Mouse (Mus musculus): ENCODE measurements around the gene Esx1. TPM values are rescaled to one million over a fixed set of nuclear protein-coding genes. Genes with fewer than 3 reads are reported as not detected.

Gene Esx1
- polyA plus RNA-seq, 1 experiment from 2014 or later, result not detected

GRCm38 (mm10) chrX:137119675-137120423 is 2.0 kb downstream of the Esx1 start:
- Histone ChIP-seq H3K4me1 (no peaks in the 10 kb centered on the region), H3K27me3 (peaks cover 64% of the 10 kb centered on the region), H3K9ac (no peak overlapping the region), H3K36me3 (no peaks in the 10 kb centered on the region), H3K4me3 (no peak overlapping the region), H3K27ac (no peak overlapping the region), H3K4me2 (replicated peaks) (no peak overlapping the region; the same call in 1 of the 2 replicates), H3K9me3 (no peaks in the 10 kb centered on the region)
- no peak for ATAC-seq (ENCODE audit: insufficient number of reproducible peaks, insufficient read depth, low FRiP score, low TSS enrichment)
- WGBS, result 25% methylated on average over 51 of the region's 52 CpGs

DNA sequence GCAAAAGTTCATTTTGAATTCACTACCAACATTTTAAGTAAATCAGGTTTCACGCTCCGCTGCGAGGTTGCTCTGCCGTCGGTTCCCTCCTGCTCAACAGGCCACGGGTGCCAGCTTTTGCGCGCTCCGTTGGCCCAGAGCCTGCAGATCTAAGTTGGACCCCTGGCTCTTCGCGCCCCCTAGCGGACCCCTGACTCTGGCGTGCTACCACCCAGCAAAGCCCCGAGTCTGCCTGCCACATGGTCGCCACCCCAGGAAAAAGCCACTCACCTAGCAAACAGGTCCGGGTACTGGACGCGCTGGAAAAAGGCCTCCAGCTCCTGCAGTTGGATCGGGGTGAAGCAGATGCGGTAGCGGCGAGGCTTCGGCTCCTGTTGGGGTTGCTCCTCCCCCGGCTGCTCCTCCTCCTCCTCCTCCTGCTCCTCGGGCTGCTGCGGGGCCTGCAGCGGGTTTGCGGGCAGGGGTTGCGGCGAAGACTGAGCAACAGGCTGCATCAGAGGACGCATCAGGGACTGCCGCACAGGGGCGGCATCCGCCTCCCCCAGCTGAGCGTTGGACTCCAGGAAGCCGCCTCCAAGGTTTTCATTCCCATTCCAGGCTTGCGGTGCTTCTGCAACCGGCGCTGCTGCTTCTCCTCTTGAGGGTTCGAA is 3.7 kb downstream of the Esx1 start:
- Histone ChIP-seq H3K4me3 (peak overlapping the region; percentile 10; the same call in 1 of the 2 replicates), H3K4me1 (no peaks in the 10 kb centered on the region), H3K36me3 (no peaks in the 10 kb centered on the region), H3K27me3 (peaks cover 65% of the 10 kb centered on the region), H3K4me2 (replicated peaks) (peak overlapping the region; percentile 32), H3K27ac (no peak overlapping the region), H3K9ac (no peak overlapping the region), H3K9me3 (no peaks in the 10 kb centered on the region)
- 26% methylated on average over 40 of the region's 40 CpGs for WGBS
- no peak for ATAC-seq (ENCODE audit: insufficient number of reproducible peaks, insufficient read depth, low FRiP score, low TSS enrichment)

GRCm38 (mm10) chrX:137106498-137106897 is 15.4 kb downstream of the Esx1 start:
- H3K9ac ChIP-seq, result no peak overlapping the region
- no peak for ATAC-seq (ENCODE audit: insufficient number of reproducible peaks, insufficient read depth, low FRiP score, low TSS enrichment)
- peaks cover 34% of the 10 kb centered on the region for H3K27me3 ChIP-seq
- H3K4me1 ChIP-seq, result no peaks in the 10 kb centered on the region
- no peak overlapping the region for H3K4me3 ChIP-seq
- H3K4me2 ChIP-seq (replicated peaks), result no peak overlapping the region
- WGBS, result 19% methylated on average over 12 of the region's 13 CpGs
- H3K9me3 ChIP-seq, result no peaks in the 10 kb centered on the region
- no peak overlapping the region for H3K27ac ChIP-seq
- no peaks in the 10 kb centered on the region for H3K36me3 ChIP-seq

DNA sequence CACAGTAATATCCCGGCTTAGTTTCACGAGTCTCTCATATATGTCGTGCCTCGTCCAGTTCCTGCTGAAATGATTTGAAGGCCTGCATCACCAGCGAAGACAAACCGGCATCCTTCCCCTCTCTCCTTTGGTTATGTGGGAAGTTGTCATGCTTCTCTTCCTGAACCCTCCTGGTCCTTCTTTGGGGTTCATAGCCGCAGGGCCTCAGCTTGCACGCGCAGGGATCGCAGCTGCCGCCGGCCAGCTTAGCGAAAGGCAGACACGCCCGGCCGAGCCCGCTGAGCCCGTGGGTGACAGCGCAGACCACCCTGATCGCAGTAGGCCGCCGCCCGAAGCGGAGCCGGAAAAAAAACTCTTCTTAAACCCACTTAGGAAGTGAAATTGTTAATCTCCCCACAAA is 17.4 kb downstream of the Esx1 start:
- Histone ChIP-seq H3K4me2 (replicated peaks) (no peak overlapping the region), H3K9me3 (no peaks in the 10 kb centered on the region), H3K36me3 (no peaks in the 10 kb centered on the region), H3K4me3 (no peak overlapping the region), H3K27me3 (peaks cover 46% of the 10 kb centered on the region), H3K27ac (no peak overlapping the region), H3K9ac (no peak overlapping the region), H3K4me1 (no peaks in the 10 kb centered on the region)
- no peak for ATAC-seq (ENCODE audit: insufficient number of reproducible peaks, insufficient read depth, low FRiP score, low TSS enrichment)
- 19% methylated on average over 25 of the region's 25 CpGs for WGBS

Other genes starting within 250 kb of the Esx1 start
- not detected in 2 replicates for gene H2bfm, start 194.8 kb downstream of the Esx1 start, polyA plus RNA-seq (2016; fragmentation: Nextera tagmentation; extraction: Ambion mirVana)
- 105 and 108 TPM in 2 replicates for gene Tmsb15b2, start 146.6 kb downstream of the Esx1 start, polyA plus RNA-seq (2016; fragmentation: Nextera tagmentation; extraction: Ambion mirVana)
- 7.0 and 11.5 TPM in 2 replicates for gene Tmsb15l, start 145.2 kb downstream of the Esx1 start, polyA plus RNA-seq (2016; fragmentation: Nextera tagmentation; extraction: Ambion mirVana)
- gene Tmsb15b1, start 145.2 kb downstream of the Esx1 start, polyA plus RNA-seq (2016; fragmentation: Nextera tagmentation; extraction: Ambion mirVana), result 35.6 and 45.5 TPM in 2 replicates
- 51.7 and 55.0 TPM in 2 replicates for gene Zcchc18, start 128.9 kb downstream of the Esx1 start, polyA plus RNA-seq (2016; fragmentation: Nextera tagmentation; extraction: Ambion mirVana)
- 12.5 and 16.6 TPM in 2 replicates for gene Slc25a53, start 83.8 kb downstream of the Esx1 start, polyA plus RNA-seq (2016; fragmentation: Nextera tagmentation; extraction: Ambion mirVana)
- 11.8 and 14.0 TPM in 2 replicates for gene Fam199x, start 72.5 kb downstream of the Esx1 start, polyA plus RNA-seq (2016; fragmentation: Nextera tagmentation; extraction: Ambion mirVana)